Mouse (Mus musculus): Measurements from ENCODE around the gene Gmds. TPM values are rescaled to one million over a fixed set of nuclear protein-coding genes. Genes with fewer than 3 reads are reported as not detected.

Gene Gmds
- polyA plus RNA-seq, 1 experiment = 10.6 TPM

DNA sequence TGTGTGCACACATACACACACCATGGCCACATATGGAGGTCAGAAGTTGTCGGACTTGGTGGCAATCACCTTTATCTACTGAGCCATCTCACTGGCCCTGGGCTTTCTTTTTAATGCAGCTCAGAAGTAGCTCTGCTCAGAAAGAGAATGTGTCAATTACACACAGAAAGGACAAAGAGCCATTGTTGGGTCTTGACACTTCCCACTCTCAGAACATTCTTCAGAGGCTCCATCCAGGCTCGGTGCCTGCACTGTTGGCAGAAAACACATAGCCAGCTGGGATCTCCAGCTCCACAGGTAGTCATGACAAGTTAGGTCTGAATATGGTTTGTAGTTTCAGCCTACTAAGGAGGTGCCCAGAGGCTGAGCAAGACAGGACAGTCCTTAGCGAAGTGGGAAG, 438.3 kb downstream of the Gmds start:
- H3K4me1 ChIP-seq (ENCODE audit: control insufficient read depth, insufficient read depth, low read length) = peaks cover 6% of the 10 kb centered on the region
- H3K4me3 ChIP-seq (ENCODE audit: low read depth, low read length) = no peak overlapping the region
- H3K9ac ChIP-seq (ENCODE audit: low read depth, poor library complexity, severe bottlenecking) = no peak overlapping the region
- no peaks in the 10 kb centered on the region for H3K27me3 ChIP-seq (ENCODE audit: control insufficient read depth, insufficient read depth, low read length, poor library complexity, severe bottlenecking)
- no peaks in the 10 kb centered on the region for H3K9me3 ChIP-seq (replicated peaks; ENCODE audit: control insufficient read depth, insufficient read depth, low read length, poor library complexity, severe bottlenecking)
- H3K27ac ChIP-seq (ENCODE audit: insufficient read depth, low read length) = no peak overlapping the region
- no peaks in the 10 kb centered on the region for H3K36me3 ChIP-seq (ENCODE audit: control insufficient read depth, insufficient read depth, low read length, poor library complexity, severe bottlenecking)
- TF ChIP-seq POLR2A (IDR thresholded peaks at IDR 0.05; ENCODE audit: insufficient read depth, low read length) = no peak
- no peak for TF ChIP-seq EP300 (IDR thresholded peaks at IDR 0.05; ENCODE audit: insufficient read depth, low read depth, low read length)
- no peak for TF ChIP-seq CTCF (IDR thresholded peaks at IDR 0.05; ENCODE audit: low read depth, low read length)

- no peak for TF ChIP-seq EP300 (IDR thresholded peaks at IDR 0.05; ENCODE audit: insufficient read depth, low read depth, low read length)
- TF ChIP-seq CTCF (IDR thresholded peaks at IDR 0.05; ENCODE audit: low read depth, low read length) = no peak
- Histone ChIP-seq H3K4me1 (ENCODE audit: control insufficient read depth, insufficient read depth, low read length) (peaks cover 6% of the 10 kb centered on the region), H3K9me3 (replicated peaks; ENCODE audit: control insufficient read depth, insufficient read depth, low read length, poor library complexity, severe bottlenecking) (no peaks in the 10 kb centered on the region), H3K36me3 (ENCODE audit: control insufficient read depth, insufficient read depth, low read length, poor library complexity, severe bottlenecking) (no peaks in the 10 kb centered on the region), H3K27ac (ENCODE audit: insufficient read depth, low read length) (no peak overlapping the region), H3K27me3 (ENCODE audit: control insufficient read depth, insufficient read depth, low read length, poor library complexity, severe bottlenecking) (no peaks in the 10 kb centered on the region), H3K9ac (ENCODE audit: low read depth, poor library complexity, severe bottlenecking) (no peak overlapping the region), H3K4me3 (ENCODE audit: low read depth, low read length) (no peak overlapping the region)
Observed at GRCm38 (mm10) chr13:31899392-31899791, 439.1 kb downstream of the Gmds start.

- Histone ChIP-seq H3K9me3 (replicated peaks; ENCODE audit: control insufficient read depth, insufficient read depth, low read length, poor library complexity, severe bottlenecking) (no peaks in the 10 kb centered on the region), H3K27ac (ENCODE audit: insufficient read depth, low read length) (no peak overlapping the region), H3K27me3 (ENCODE audit: control insufficient read depth, insufficient read depth, low read length, poor library complexity, severe bottlenecking) (no peaks in the 10 kb centered on the region), H3K4me1 (ENCODE audit: control insufficient read depth, insufficient read depth, low read length) (peaks cover 3% of the 10 kb centered on the region), H3K4me3 (ENCODE audit: low read depth, low read length) (no peak overlapping the region), H3K9ac (ENCODE audit: low read depth, poor library complexity, severe bottlenecking) (no peak overlapping the region), H3K36me3 (ENCODE audit: control insufficient read depth, insufficient read depth, low read length, poor library complexity, severe bottlenecking) (no peaks in the 10 kb centered on the region)
- TF ChIP-seq EP300 (IDR thresholded peaks at IDR 0.05; ENCODE audit: insufficient read depth, low read depth, low read length) = no peak
- TF ChIP-seq POLR2A (IDR thresholded peaks at IDR 0.05; ENCODE audit: insufficient read depth, low read length) = no peak
Observed at GRCm38 (mm10) chr13:31897493-31897892, 441.0 kb downstream of the Gmds start.

- Histone ChIP-seq H3K9ac (ENCODE audit: low read depth, poor library complexity, severe bottlenecking) (no peak overlapping the region), H3K27me3 (ENCODE audit: control insufficient read depth, insufficient read depth, low read length, poor library complexity, severe bottlenecking) (no peaks in the 10 kb centered on the region), H3K4me1 (ENCODE audit: control insufficient read depth, insufficient read depth, low read length) (no peaks in the 10 kb centered on the region), H3K27ac (ENCODE audit: insufficient read depth, low read length) (no peak overlapping the region), H3K4me3 (ENCODE audit: low read depth, low read length) (no peak overlapping the region), H3K36me3 (ENCODE audit: control insufficient read depth, insufficient read depth, low read length, poor library complexity, severe bottlenecking) (no peaks in the 10 kb centered on the region), H3K9me3 (replicated peaks; ENCODE audit: control insufficient read depth, insufficient read depth, low read length, poor library complexity, severe bottlenecking) (no peaks in the 10 kb centered on the region; the same call in 1 of the 2 replicates)
- TF ChIP-seq POLR2A (IDR thresholded peaks at IDR 0.05; ENCODE audit: insufficient read depth, low read length) (no peak), CTCF (IDR thresholded peaks at IDR 0.05; ENCODE audit: low read depth, low read length) (no peak), EP300 (IDR thresholded peaks at IDR 0.05; ENCODE audit: insufficient read depth, low read depth, low read length) (no peak)
Observed at GRCm38 (mm10) chr13:31894511-31894910, 444.0 kb downstream of the Gmds start.

- no peaks in the 10 kb centered on the region for H3K27me3 ChIP-seq (ENCODE audit: control insufficient read depth, insufficient read depth, low read length, poor library complexity, severe bottlenecking)
- no peaks in the 10 kb centered on the region for H3K4me1 ChIP-seq (ENCODE audit: control insufficient read depth, insufficient read depth, low read length)
- no peak overlapping the region for H3K4me3 ChIP-seq (ENCODE audit: low read depth, low read length)
- no peak overlapping the region for H3K9ac ChIP-seq (ENCODE audit: low read depth, poor library complexity, severe bottlenecking)
- no peak overlapping the region for H3K27ac ChIP-seq (ENCODE audit: insufficient read depth, low read length)
- TF ChIP-seq POLR2A (IDR thresholded peaks at IDR 0.05; ENCODE audit: insufficient read depth, low read length) (no peak), EP300 (IDR thresholded peaks at IDR 0.05; ENCODE audit: insufficient read depth, low read depth, low read length) (no peak), CTCF (IDR thresholded peaks at IDR 0.05; ENCODE audit: low read depth, low read length) (no peak)
- no peaks in the 10 kb centered on the region; the same call in 1 of the 2 replicates for H3K9me3 ChIP-seq (replicated peaks; ENCODE audit: control insufficient read depth, insufficient read depth, low read length, poor library complexity, severe bottlenecking)
- no peaks in the 10 kb centered on the region for H3K36me3 ChIP-seq (ENCODE audit: control insufficient read depth, insufficient read depth, low read length, poor library complexity, severe bottlenecking)
Observed at GRCm38 (mm10) chr13:31892913-31893514, 445.5 kb downstream of the Gmds start.

DNA sequence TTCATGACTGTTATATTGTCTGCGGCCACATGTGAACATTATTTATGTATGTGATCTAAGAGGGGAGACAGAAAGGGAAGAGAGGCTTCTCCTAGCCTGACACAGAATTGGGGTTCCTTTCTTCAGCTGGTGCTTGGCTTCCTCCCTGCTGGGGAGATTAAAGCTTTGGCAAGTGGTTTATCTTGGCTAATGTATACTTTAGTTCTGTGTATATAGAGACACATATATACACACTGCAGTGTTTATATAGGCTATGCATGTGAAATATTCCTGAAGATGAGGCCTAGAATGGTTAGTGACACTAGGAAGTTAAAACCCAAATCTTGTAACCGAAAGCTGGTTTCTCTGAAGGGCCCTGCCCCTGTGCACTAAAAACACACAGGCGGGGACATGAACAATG, 450.0 kb downstream of the Gmds start:
- no peaks in the 10 kb centered on the region for H3K36me3 ChIP-seq (ENCODE audit: control insufficient read depth, insufficient read depth, low read length, poor library complexity, severe bottlenecking)
- H3K4me1 ChIP-seq (ENCODE audit: control insufficient read depth, insufficient read depth, low read length) = no peaks in the 10 kb centered on the region
- no peak for TF ChIP-seq EP300 (IDR thresholded peaks at IDR 0.05; ENCODE audit: insufficient read depth, low read depth, low read length)
- no peak for TF ChIP-seq CTCF (IDR thresholded peaks at IDR 0.05; ENCODE audit: low read depth, low read length)
- no peak for TF ChIP-seq POLR2A (IDR thresholded peaks at IDR 0.05; ENCODE audit: insufficient read depth, low read length)
- no peaks in the 10 kb centered on the region for H3K27me3 ChIP-seq (ENCODE audit: control insufficient read depth, insufficient read depth, low read length, poor library complexity, severe bottlenecking)
- H3K27ac ChIP-seq (ENCODE audit: insufficient read depth, low read length) = no peak overlapping the region
- no peak overlapping the region for H3K9ac ChIP-seq (ENCODE audit: low read depth, poor library complexity, severe bottlenecking)
- H3K4me3 ChIP-seq (ENCODE audit: low read depth, low read length) = no peak overlapping the region
- H3K9me3 ChIP-seq (replicated peaks; ENCODE audit: control insufficient read depth, insufficient read depth, low read length, poor library complexity, severe bottlenecking) = no peaks in the 10 kb centered on the region; the same call in 1 of the 2 replicates

Measured in ES-Bruce4 (cell line).